Mouse (Mus musculus) erythroblast, embryonic 14.5 days (primary cell): ENCODE data around the gene Ydjc. TPM values are rescaled to one million over a fixed set of nuclear protein-coding genes. Genes with fewer than 3 reads are reported as not detected.
A peak's percentile ranks its signal among the peaks of the same experiment; 100 is the strongest.

Source experiments
- H3K27me3 ChIP-seq: 2 replicates; pipeline ENCODE4 v1.6.1; 2012; ENCODE audit warnings: inconsistent platforms; ENCODE audit not compliant: control insufficient read depth
- H3K36me3 ChIP-seq: 2 replicates; pipeline ENCODE4 v1.6.1; 2012; ENCODE audit warnings: mild to moderate bottlenecking, inconsistent platforms; ENCODE audit not compliant: control insufficient read depth
- H3K4me1 ChIP-seq: 2 replicates; pipeline ENCODE4 v1.6.1; 2012; ENCODE audit warnings: inconsistent platforms; ENCODE audit not compliant: control insufficient read depth
- H3K4me3 ChIP-seq: replicated peaks from 2 replicates; pipeline ENCODE3; 2012; ENCODE audit warnings: moderate library complexity, mild to moderate bottlenecking, inconsistent platforms
- H3K9me3 ChIP-seq: 2 replicates; pipeline ENCODE4 v1.6.1; 2012; ENCODE audit warnings: low read length, inconsistent platforms, mixed read lengths; ENCODE audit not compliant: control insufficient read depth
- GATA1 ChIP-seq: IDR thresholded peaks from 2 replicates; pipeline ENCODE4 v1.6.1; 2012; ENCODE audit warnings: low read length, inconsistent platforms, mixed read lengths
- TAL1 ChIP-seq: IDR thresholded peaks from 3 replicates; pipeline ENCODE4 v1.6.1; 2012; ENCODE audit warnings: low read length, inconsistent platforms, mixed read lengths
- polyA plus RNA-seq: library from polyadenylated mRNA; stranded (reverse); fragments of >175 nt; gene quantifications from 2 replicates; pipeline ENCODE4 v1.2.3, GENCODE M21; 2012

Ydjc gene
- polyA plus RNA-seq, 1 experiment = 0.46 TPM

GRCm38 (mm10) chr16:17124871-17125520, 19.4 kb upstream of the Ydjc start, which contains the start of gene 2610318N02Rik:
Gene 2610318N02Rik, minus strand, starts transcription at chr16:17125167.
- Histone ChIP-seq H3K36me3 (peaks cover 32% of the 10 kb centered on the region), H3K4me1 (peaks cover 30% of the 10 kb centered on the region), H3K9me3 (no peaks in the 10 kb centered on the region), H3K27me3 (no peaks in the 10 kb centered on the region), H3K4me3 (peak within 1 kb of the TSS; percentile 72)
- TF ChIP-seq GATA1 = no peak
- TF ChIP-seq TAL1 = no peak

GRCm38 (mm10) chr16:17127292-17127691, 17.1 kb upstream of the Ydjc start:
- no peak overlapping the region for H3K4me3 ChIP-seq
- no peaks in the 10 kb centered on the region for H3K9me3 ChIP-seq
- H3K36me3 ChIP-seq = peaks cover 18% of the 10 kb centered on the region
- H3K4me1 ChIP-seq = peaks cover 48% of the 10 kb centered on the region
- TF ChIP-seq GATA1 (no peak), TAL1 (no peak)
- H3K27me3 ChIP-seq = no peaks in the 10 kb centered on the region

GRCm38 (mm10) chr16:17131191-17132088, 13.0 kb upstream of the Ydjc start:
- H3K9me3 ChIP-seq = no peaks in the 10 kb centered on the region
- peaks cover 29% of the 10 kb centered on the region for H3K4me1 ChIP-seq
- peaks cover 6% of the 10 kb centered on the region for H3K27me3 ChIP-seq
- peak overlapping the region; percentile 79 for H3K4me3 ChIP-seq
- TF ChIP-seq TAL1 (no peak), GATA1 (no peak)
- peaks cover 8% of the 10 kb centered on the region for H3K36me3 ChIP-seq

DNA sequence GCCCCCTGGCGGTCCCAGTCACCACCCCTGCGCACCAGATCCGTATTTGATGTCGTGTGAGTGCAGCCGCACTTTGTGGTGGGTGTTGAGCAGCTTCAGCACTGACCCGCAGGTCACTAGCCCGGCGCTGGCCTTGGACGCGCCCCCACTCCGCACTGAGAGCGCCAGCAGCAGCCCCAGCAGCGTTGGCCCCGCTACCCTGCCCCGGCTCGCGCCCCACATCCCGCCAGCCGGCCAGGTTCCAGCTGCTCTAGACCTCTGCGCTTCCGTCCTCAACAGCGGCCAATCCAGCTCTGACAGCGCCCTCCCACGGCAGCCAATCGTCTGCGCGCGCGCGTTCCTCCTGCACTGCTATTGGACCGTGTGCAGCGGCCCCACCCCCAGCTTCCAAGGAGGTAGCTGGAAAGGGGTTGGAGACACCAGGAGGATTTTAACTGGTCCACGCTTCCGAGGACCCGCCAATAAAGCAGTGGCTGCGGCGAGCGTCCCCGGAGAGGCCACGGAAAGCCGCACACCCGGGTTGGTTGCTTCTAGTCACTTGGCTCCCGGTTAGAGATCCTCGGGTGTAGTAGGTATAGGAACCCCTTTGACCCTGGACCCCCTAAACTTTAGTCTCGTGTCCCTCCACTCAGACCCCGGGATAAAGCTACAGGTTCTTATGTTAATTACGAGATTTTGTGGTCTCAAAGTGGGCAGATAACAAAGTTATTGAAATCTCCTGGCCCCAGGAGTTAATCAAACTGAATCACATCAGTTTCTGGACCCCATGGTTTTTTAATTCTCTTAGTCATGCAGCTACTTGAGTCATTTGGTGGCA, 12.1 kb upstream of the Ydjc start, which contains the start of gene Sdf2l1:
TSS of gene Sdf2l1 (minus strand) at position 295 of the 817 bp plus-strand sequence.
- no peak for TF ChIP-seq GATA1
- TF ChIP-seq TAL1 = no peak
- H3K4me1 ChIP-seq = peaks cover 29% of the 10 kb centered on the region
- H3K9me3 ChIP-seq = no peaks in the 10 kb centered on the region
- H3K4me3 ChIP-seq = peak within 1 kb of the TSS; percentile 79
- peaks cover 6% of the 10 kb centered on the region for H3K27me3 ChIP-seq
- peaks cover 8% of the 10 kb centered on the region for H3K36me3 ChIP-seq

GRCm38 (mm10) chr16:17132906-17133200, 11.6 kb upstream of the Ydjc start:
- no peak for TF ChIP-seq GATA1
- no peak for TF ChIP-seq TAL1
- Histone ChIP-seq H3K4me1 (peaks cover 29% of the 10 kb centered on the region), H3K4me3 (peak overlapping the region; percentile 79), H3K36me3 (peaks cover 8% of the 10 kb centered on the region), H3K27me3 (peaks cover 6% of the 10 kb centered on the region), H3K9me3 (no peaks in the 10 kb centered on the region)

GRCm38 (mm10) chr16:17137355-17137754, 7.1 kb upstream of the Ydjc start:
- Histone ChIP-seq H3K9me3 (no peaks in the 10 kb centered on the region), H3K4me1 (peaks cover 13% of the 10 kb centered on the region), H3K36me3 (no peaks in the 10 kb centered on the region), H3K4me3 (no peak overlapping the region), H3K27me3 (peaks cover 6% of the 10 kb centered on the region)
- TF ChIP-seq GATA1 = no peak
- TF ChIP-seq TAL1 = no peak

GRCm38 (mm10) chr16:17146772-17147235, 2.4 kb downstream of the Ydjc start, which contains the start of gene Ccdc116:
Gene Ccdc116, minus strand, starts transcription at chr16:17147229.
- Histone ChIP-seq H3K27me3 (peaks cover 8% of the 10 kb centered on the region), H3K4me1 (peaks cover 23% of the 10 kb centered on the region), H3K9me3 (no peaks in the 10 kb centered on the region), H3K36me3 (peaks cover 12% of the 10 kb centered on the region), H3K4me3 (peak within 1 kb of the TSS; percentile 66)
- TF ChIP-seq GATA1 (no peak), TAL1 (no peak)

- Histone ChIP-seq H3K4me1 (peaks cover 23% of the 10 kb centered on the region), H3K36me3 (peaks cover 19% of the 10 kb centered on the region), H3K4me3 (peak overlapping the region; percentile 66), H3K27me3 (peaks cover 8% of the 10 kb centered on the region), H3K9me3 (no peaks in the 10 kb centered on the region)
- TF ChIP-seq TAL1 = no peak
- TF ChIP-seq GATA1 = no peak
Observed at GRCm38 (mm10) chr16:17147391-17147929, 3.0 kb downstream of the Ydjc start.
